Mouse (Mus musculus) small intestine, adult 2 months (tissue): ENCODE results near the gene Lgals4.

Experiments used
- CTCF ChIP-seq: fragments of 200-500 bp; IDR thresholded peaks from 2 replicates; pipeline ENCODE4 v1.5.1; 2012; ENCODE audit warnings: low read depth, mild to moderate bottlenecking, control low read depth, inconsistent platforms, low read length, moderate library complexity, mixed read lengths; ENCODE audit not compliant: insufficient replicate concordance, insufficient read length; ENCODE audit errors: extremely low read depth
- POLR2A ChIP-seq: fragments of 200-500 bp; IDR thresholded peaks from 2 replicates; pipeline ENCODE4 v1.6.1; 2012; ENCODE audit warnings: low read depth, mild to moderate bottlenecking, control low read depth, inconsistent platforms, low read length, moderate library complexity

DNA sequence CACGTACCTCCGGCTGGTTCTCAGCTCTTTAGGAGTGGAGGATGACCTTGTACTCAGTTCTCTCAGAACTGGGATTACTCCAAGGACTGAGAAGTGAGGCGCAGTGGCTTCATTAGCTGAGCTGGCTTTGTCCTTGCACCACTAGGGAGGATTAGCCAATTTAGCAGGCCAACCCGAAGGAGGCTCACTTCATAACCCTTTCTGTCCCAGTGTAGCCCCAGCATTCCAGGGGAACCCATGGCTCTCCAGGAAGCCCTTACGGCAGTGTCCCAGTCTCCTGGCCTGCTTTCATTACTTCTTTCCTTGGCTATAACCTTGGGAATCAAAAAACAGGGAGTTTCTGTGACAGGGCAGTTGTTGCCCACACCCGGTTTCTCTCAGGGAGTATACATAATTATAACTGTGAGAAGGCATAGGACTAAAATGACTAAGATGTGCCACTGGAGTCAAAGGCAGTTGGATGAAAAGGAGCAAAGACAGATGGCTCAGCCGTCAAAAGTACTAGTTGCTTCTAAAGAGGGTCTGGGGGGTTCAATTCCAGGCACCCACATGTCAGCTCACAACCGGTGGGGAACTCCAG lies 25.9 kb upstream of the Lgals4 start:
- TF ChIP-seq POLR2A, result no peak
- TF ChIP-seq CTCF, result no peak
